15 mouse cellular contexts compared by ENCODE assay signal in the genomic region with DNA sequence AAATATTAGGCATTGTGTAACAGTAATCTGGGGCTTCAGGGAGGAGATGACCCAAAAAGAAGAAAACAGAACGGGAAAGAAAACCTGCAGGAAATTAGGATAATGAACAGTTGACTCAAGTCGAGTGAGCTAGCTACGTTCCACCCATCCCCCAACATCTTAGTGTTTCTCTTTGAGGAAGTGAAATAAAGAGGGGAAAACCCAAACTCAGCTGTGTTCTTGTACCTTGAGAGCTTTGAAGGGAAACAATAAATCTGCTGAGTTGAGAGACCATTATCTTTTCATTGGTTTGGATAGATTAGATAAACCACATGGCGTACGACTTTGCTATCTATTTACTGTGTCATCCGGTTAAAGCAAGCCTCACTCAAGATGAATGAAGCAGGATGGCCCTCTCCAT.
DNase-seq lines count a peak whose midpoint lies in the region; ATAC-seq and TF ChIP-seq lines count a peak whose summit lies in the region.
"Had no signal": no experiment of that assay in that cellular context is flagged by ENCODE, and none has a peak within 500 bp of the region (broad histone marks: within the 10 kb centered on the region; RNA-seq: fewer than 3 reads in every experiment).

No protein-coding gene starts in this region.

- H3K36me3 ChIP-seq in lung, postnatal 0 days (ENCODE audit: insufficient read depth, low read length): no peaks in the 10 kb centered on the region
- no peaks in the 10 kb centered on the region for H3K36me3 ChIP-seq in forebrain, embryonic 13.5 days (ENCODE audit: poor library complexity, severe bottlenecking)
- H3K36me3 ChIP-seq: embryonic facial prominence, embryonic 13.5 days had no signal

- intact Hi-C loops in gastrocnemius, postnatal 14 days (cut with DNase I; ENCODE audit: low total_unique reads): no loop called here

- H3K27ac ChIP-seq in lung, postnatal 0 days (ENCODE audit: low read length): no peak overlapping the region
- H3K27ac ChIP-seq in forebrain, embryonic 13.5 days: no peak overlapping the region
- H3K27ac ChIP-seq: embryonic facial prominence, embryonic 13.5 days; hindbrain, embryonic 14.5 days had no signal

- H3K4me2 ChIP-seq in lung, postnatal 0 days (replicated peaks; ENCODE audit: low read depth, low read length): no peak overlapping the region
- H3K4me2 ChIP-seq in forebrain, embryonic 13.5 days: no peak overlapping the region
- H3K4me2 ChIP-seq: embryonic facial prominence, embryonic 13.5 days; hindbrain, embryonic 14.5 days had no signal

- H3K9me3 ChIP-seq in lung, postnatal 0 days (ENCODE audit: low read length): no peaks in the 10 kb centered on the region
- H3K9me3 ChIP-seq in forebrain, embryonic 13.5 days (replicated peaks): no peaks in the 10 kb centered on the region
- H3K9me3 ChIP-seq: embryonic facial prominence, embryonic 13.5 days had no signal

- H3K27me3 ChIP-seq in lung, postnatal 0 days (replicated peaks; ENCODE audit: insufficient read depth, low read length): no peaks in the 10 kb centered on the region
- no peaks in the 10 kb centered on the region for H3K27me3 ChIP-seq in forebrain, embryonic 13.5 days
- H3K27me3 ChIP-seq: embryonic facial prominence, embryonic 13.5 days; Patski had no signal

- DNase-seq in embryo, embryonic 11 days: peak; percentile 31
- DNase-seq in embryo, embryonic 10 days (ENCODE audit: low spot score): no peak
- peak; percentile 13 for DNase-seq in lung, postnatal 0 days (ENCODE audit: low spot score)
- DNase-seq in lung, postnatal 14 days: no peak
- DNase-seq in R1 (ENCODE audit: low read depth, low spot score): peak; percentile 54
- no peak for DNase-seq in gastrocnemius, postnatal 14 days
- DNase-seq: cerebellum, adult 8-10 months; gastrocnemius, postnatal 36 days; kidney, postnatal 4 days had no signal

- 22% methylated on average over 6 of the region's 6 CpGs for WGBS in lung, postnatal 0 days
- WGBS in forebrain, embryonic 13.5 days: 60% methylated on average over 6 of the region's 6 CpGs

- H3K9ac ChIP-seq in lung, postnatal 0 days (replicated peaks; ENCODE audit: low read depth): no peak overlapping the region
- H3K9ac ChIP-seq in forebrain, embryonic 13.5 days: no peak overlapping the region
- H3K9ac ChIP-seq: embryonic facial prominence, embryonic 13.5 days; hindbrain, embryonic 14.5 days had no signal

- H3K4me3 ChIP-seq in lung, postnatal 0 days (ENCODE audit: low read depth, low read length): no peak overlapping the region
- H3K4me3 ChIP-seq in forebrain, embryonic 13.5 days: no peak overlapping the region
- H3K4me3 ChIP-seq: embryonic facial prominence, embryonic 13.5 days had no signal

- TF ChIP-seq CTCF in lung, postnatal 0 days (IDR thresholded peaks at IDR 0.05): no peak

- TF ChIP-seq EP300 in lung, postnatal 0 days (IDR thresholded peaks at IDR 0.05): no peak

- ATAC-seq in lung, postnatal 0 days: no peak
- peak; percentile 82 for ATAC-seq in megakaryocyte, adult 5-6 weeks (ENCODE audit: poor library complexity, severe bottlenecking)
- ATAC-seq in forebrain, embryonic 13.5 days: no peak
- ATAC-seq: forebrain, embryonic 16.5 days; Patski had no signal

- H3K4me1 ChIP-seq in lung, postnatal 0 days (ENCODE audit: insufficient read depth, low read depth, low read length): no peaks in the 10 kb centered on the region
- no peaks in the 10 kb centered on the region for H3K4me1 ChIP-seq in forebrain, embryonic 13.5 days

Comparison
In these comparisons a context has a peak if more than half of its experiments do, and no peak if none do; other contexts are left out.
1. DNase-seq: peak in embryo, embryonic 11 days (single experiment), lung, postnatal 0 days (single experiment) and R1 (single experiment); none in embryo, embryonic 10 days (single experiment), lung, postnatal 14 days (single experiment) and gastrocnemius, postnatal 14 days (single experiment).